ENCODE assay signal across 24 mouse cellular contexts in genomic region chr12:96615850-96616249, GRCm38 (mm10).
DNase-seq lines count a peak whose midpoint lies in the region; ATAC-seq and TF ChIP-seq lines count a peak whose summit lies in the region.
"Had no signal": no experiment of that assay in that cellular context is flagged by ENCODE, and none has a peak within 500 bp of the region (broad histone marks: within the 10 kb centered on the region; RNA-seq: fewer than 3 reads in every experiment).

No protein-coding gene starts in this region.

- no peak overlapping the region for H3K27ac ChIP-seq in gastrocnemius, adult 2 months
- H3K27ac ChIP-seq: hindbrain, embryonic 15.5 days; kidney, embryonic 15.5 days; midbrain, embryonic 13.5 days had no signal

- peak overlapping the region; percentile 11; the same call in 1 of the 2 replicates for H3K4me3 ChIP-seq in gastrocnemius, adult 2 months
- H3K4me3 ChIP-seq: heart, embryonic 12.5 days; hindbrain, embryonic 15.5 days; kidney, embryonic 15.5 days; midbrain, embryonic 13.5 days had no signal

- ATAC-seq in inflammation-experienced regulatory T-cells, adult 6 months: peak; percentile 41
- ATAC-seq: forebrain, postnatal 0 days; intestine, postnatal 0 days; midbrain, embryonic 13.5 days had no signal

- intact Hi-C loops in gastrocnemius, adult 2 months (cut with DNase I): no loop called here
- intact Hi-C loops in gastrocnemius, postnatal 36 days (cut with DNase I): no loop called here

- no peak for DNase-seq in gastrocnemius, adult 2 months
- DNase-seq in gastrocnemius, postnatal 36 days: no peak
- DNase-seq in 416B (ENCODE audit: low read depth) (peak; percentile 83), NIH3T3 (ENCODE audit: low read depth) (peak; percentile 37)
- DNase-seq in neural tube, embryonic 10.5 days (ENCODE audit: extremely low spot score, low spot score): no peak
- no peak for DNase-seq in layer of hippocampus, postnatal 25 days (ENCODE audit: extremely low spot score in 1 of 2, low spot score in 1 of 2)
- DNase-seq in right cerebral cortex, adult 18-20 months: no peak
- DNase-seq: adrenal gland, postnatal 14 days; cerebellum, adult 11-12 months; cerebellum, postnatal 14 days; embryo, embryonic 11 days; forebrain, postnatal 0 days; heart, postnatal 14 days; left cerebral cortex, postnatal 4 days; liver; lung, embryonic 14.5 days; lung, postnatal 36 days; right cerebral cortex, postnatal 14 days had no signal

- TF ChIP-seq CTCF in gastrocnemius, adult 2 months (IDR thresholded peaks at IDR 0.05): no peak

Comparison
In these comparisons a context has a peak if more than half of its experiments do, and no peak if none do; other contexts are left out.
1. DNase-seq: peak in 416B (single experiment) and NIH3T3 (single experiment); none in gastrocnemius, adult 2 months (single experiment), gastrocnemius, postnatal 36 days (0 of 2), neural tube, embryonic 10.5 days (single experiment), layer of hippocampus, postnatal 25 days (0 of 2) and right cerebral cortex, adult 18-20 months (single experiment).